Mouse (Mus musculus): Measurements from ENCODE around the gene 4933427D14Rik. TPM values are rescaled to one million over a fixed set of nuclear protein-coding genes. Genes with fewer than 3 reads are reported as not detected.

The 4933427D14Rik gene
- total and polyA plus RNA-seq, 2 experiments from 2014 or later, result 4.4 to 5.5 TPM

DNA sequence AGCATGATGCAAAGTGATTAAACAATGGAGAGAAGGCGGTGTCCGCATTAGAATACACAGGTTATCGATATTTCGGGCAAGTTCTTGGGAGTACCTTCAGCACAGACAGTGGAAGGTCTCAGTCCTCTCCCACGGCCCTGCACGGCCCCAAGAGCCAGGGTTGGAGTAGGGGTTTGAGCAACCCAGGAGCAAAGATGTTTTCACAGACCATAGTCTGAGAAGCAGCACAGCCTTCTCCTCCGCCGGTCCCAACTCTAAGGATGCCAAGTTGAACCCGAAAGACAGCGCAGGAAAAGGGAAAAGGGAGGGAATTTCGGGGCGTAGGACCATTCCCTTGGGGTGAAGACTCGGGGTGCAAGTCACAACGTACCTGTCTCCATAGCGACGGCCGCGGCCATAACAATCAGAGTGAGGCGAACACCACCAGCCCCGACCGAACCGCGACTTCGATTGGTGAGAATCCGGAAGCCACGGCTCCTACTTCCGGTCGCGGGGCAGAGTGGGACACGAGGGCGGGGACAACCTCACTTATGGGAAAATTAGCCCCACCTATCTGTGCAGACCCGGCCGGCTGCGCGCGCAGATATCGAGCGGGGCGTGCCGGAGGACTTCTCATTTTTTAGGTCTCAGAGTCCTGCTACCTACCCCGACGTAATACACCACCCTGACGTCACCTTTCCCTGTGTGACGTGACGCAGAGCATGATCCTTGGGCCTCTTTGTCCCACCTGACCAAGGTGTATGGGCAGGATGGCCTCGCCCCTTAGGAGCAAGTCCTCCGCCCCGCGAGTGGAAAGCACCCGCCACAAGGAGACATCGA, 7.5 kb upstream of the 4933427D14Rik start:
- WGBS, result under 1% methylated on average over 50 of the region's 51 CpGs
- Histone ChIP-seq H3K27me3 (ENCODE audit: control insufficient read depth, insufficient read depth, low read length) (no peaks in the 10 kb centered on the region), H3K36me3 (replicated peaks; ENCODE audit: control insufficient read depth, insufficient read depth, low read length) (peaks cover 21% of the 10 kb centered on the region), H3K9ac (replicated peaks; ENCODE audit: low read depth, low read length) (peak overlapping the region; percentile 79), H3K27ac (ENCODE audit: low read depth) (peak overlapping the region; percentile 78), H3K4me3 (ENCODE audit: low read depth, low read length) (peak overlapping the region; percentile 83), H3K4me1 (ENCODE audit: control insufficient read depth, insufficient read depth) (no peaks in the 10 kb centered on the region), H3K9me3 (replicated peaks; ENCODE audit: control insufficient read depth, low read length) (no peaks in the 10 kb centered on the region), H3K4me2 (ENCODE audit: low read depth, low read length) (peak overlapping the region; percentile 96)
- peak; percentile 94 for DNase-seq (ENCODE audit: low spot score)
- TF ChIP-seq EP300 (IDR thresholded peaks at IDR 0.05; ENCODE audit: low read depth) (no peak; the same call in 1 of the 2 replicates), CTCF (IDR thresholded peaks at IDR 0.05; ENCODE audit: low read depth) (no peak)
- ATAC-seq (ENCODE audit: insufficient read depth, low read depth), result peak; percentile 97

DNA sequence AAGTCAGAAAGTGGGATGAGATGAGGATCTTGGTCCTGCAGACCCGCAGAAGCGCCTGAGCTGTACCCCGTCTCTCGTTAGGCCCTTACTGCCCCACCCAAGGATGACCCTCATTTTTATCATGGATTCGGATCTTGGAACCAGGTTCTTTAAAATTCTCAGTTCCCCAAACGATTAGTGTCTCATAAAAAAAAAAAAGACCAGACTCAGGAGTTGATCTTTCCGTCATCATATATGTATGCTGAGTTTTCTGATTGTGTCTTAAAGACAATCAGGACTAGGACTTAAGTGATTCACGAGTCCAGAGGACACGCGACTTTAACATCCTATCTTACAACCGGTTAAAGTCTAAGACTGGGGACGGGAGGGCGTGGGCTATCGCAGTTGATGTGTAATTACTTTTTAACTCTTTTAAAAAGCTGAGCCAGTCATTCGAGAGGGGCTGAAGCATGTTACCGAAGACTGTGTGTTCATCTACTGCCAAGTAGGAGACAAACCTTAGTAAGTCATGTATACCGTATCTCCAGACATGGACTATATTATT, 647 bp upstream of the 4933427D14Rik start:
- Histone ChIP-seq H3K4me2 (ENCODE audit: low read depth, low read length) (peak overlapping the region; percentile 91), H3K27me3 (ENCODE audit: control insufficient read depth, insufficient read depth, low read length) (no peaks in the 10 kb centered on the region), H3K4me1 (ENCODE audit: control insufficient read depth, insufficient read depth) (peaks cover 13% of the 10 kb centered on the region), H3K36me3 (replicated peaks; ENCODE audit: control insufficient read depth, insufficient read depth, low read length) (peaks cover 25% of the 10 kb centered on the region), H3K9ac (replicated peaks; ENCODE audit: low read depth, low read length) (peak overlapping the region; percentile 76), H3K27ac (ENCODE audit: low read depth) (peak overlapping the region; percentile 40), H3K4me3 (ENCODE audit: low read depth, low read length) (peak overlapping the region; percentile 81), H3K9me3 (replicated peaks; ENCODE audit: control insufficient read depth, low read length) (no peaks in the 10 kb centered on the region)
- no peak for TF ChIP-seq CTCF (IDR thresholded peaks at IDR 0.05; ENCODE audit: low read depth)
- TF ChIP-seq EP300 (IDR thresholded peaks at IDR 0.05; ENCODE audit: low read depth), result no peak
- ATAC-seq (ENCODE audit: insufficient read depth, low read depth), result no peak
- WGBS, result 10% methylated on average over 17 of the region's 17 CpGs
- no peak for DNase-seq (ENCODE audit: low spot score)

DNA sequence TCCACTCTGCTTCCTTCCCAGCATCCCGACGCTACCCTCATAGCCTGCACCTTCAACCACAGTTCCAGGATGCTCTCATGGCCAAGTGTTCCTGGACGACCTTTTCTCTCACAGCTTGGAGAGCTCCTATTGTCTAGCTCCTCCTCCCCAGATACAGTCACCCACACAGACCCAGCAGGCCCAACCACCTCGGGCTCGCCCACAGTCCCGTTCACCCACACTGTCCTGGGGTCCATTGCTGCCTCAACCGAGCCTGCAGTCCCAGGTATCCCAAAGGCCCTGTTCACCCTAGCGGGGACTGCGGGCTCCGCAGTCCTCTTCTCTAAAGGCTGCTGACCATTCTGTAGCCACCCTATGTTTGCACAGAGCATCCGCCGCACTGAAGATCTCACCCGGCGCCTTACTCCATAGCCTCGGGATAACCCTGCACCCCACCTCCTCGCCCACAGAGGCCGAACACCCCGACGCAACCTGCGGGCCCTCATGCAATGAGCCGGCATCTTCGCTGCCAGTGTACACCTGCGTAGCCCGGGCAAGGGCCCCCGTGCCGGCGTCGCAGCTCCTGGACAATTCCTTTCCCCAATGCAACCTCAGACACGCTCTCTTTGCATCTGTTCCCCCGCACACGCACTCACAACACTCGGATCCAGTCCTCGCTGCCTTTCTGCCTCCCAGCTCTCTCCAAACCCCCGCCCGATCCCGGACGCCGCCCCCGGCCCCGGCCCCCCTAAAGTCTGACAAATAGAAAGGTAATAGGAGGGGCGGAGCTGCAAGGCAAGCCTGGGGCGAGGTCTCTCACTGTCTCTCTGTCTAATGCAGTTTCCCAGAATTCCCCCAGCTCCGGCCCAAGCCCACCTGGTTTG, 687 bp downstream of the 4933427D14Rik start, which contains the start of gene Gm43951:
Gene Gm43951 (minus strand): TSS at position 500 of the 863 bp plus-strand sequence.
- Histone ChIP-seq H3K4me1 (ENCODE audit: control insufficient read depth, insufficient read depth) (peaks cover 13% of the 10 kb centered on the region), H3K9ac (replicated peaks; ENCODE audit: low read depth, low read length) (peak within 1 kb of the TSS; percentile 76), H3K4me3 (ENCODE audit: low read depth, low read length) (peak within 1 kb of the TSS; percentile 81), H3K27ac (ENCODE audit: low read depth) (peak within 1 kb of the TSS; percentile 40), H3K27me3 (ENCODE audit: control insufficient read depth, insufficient read depth, low read length) (no peaks in the 10 kb centered on the region), H3K36me3 (replicated peaks; ENCODE audit: control insufficient read depth, insufficient read depth, low read length) (peaks cover 27% of the 10 kb centered on the region), H3K9me3 (replicated peaks; ENCODE audit: control insufficient read depth, low read length) (no peaks in the 10 kb centered on the region), H3K4me2 (ENCODE audit: low read depth, low read length) (peak within 1 kb of the TSS; percentile 91)
- WGBS, result under 1% methylated on average over 43 of the region's 43 CpGs
- DNase-seq (ENCODE audit: low spot score) (no peak), ATAC-seq (ENCODE audit: insufficient read depth, low read depth) (peak; percentile 50; the same call in 1 of the 2 replicates)
- no peak for TF ChIP-seq CTCF (IDR thresholded peaks at IDR 0.05; ENCODE audit: low read depth)
- TF ChIP-seq EP300 (IDR thresholded peaks at IDR 0.05; ENCODE audit: low read depth), result no peak

DNA sequence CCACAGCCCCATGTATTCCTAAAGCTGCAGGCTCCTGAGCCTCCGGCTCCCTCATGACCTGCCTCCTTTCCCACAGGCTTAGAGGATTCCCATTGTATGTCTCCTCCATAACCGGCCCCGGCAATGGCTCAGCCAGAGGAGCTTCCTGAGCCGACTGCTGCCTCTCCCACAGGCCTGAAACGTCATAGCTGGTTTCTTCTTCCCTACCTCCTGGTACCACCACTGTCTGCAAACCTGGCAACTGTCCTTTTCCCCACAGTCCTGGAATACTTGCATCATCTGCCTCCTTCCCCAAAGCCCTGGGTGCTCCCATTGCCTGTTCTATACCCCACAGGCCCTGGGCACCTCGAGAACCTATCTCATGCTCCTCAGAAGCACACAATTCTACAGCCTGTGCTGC, 2.0 kb downstream of the 4933427D14Rik start:
- no peak overlapping the region for H3K4me3 ChIP-seq (ENCODE audit: low read depth, low read length)
- H3K9me3 ChIP-seq (replicated peaks; ENCODE audit: control insufficient read depth, low read length), result no peaks in the 10 kb centered on the region
- H3K9ac ChIP-seq (replicated peaks; ENCODE audit: low read depth, low read length), result no peak overlapping the region
- no peaks in the 10 kb centered on the region for H3K27me3 ChIP-seq (ENCODE audit: control insufficient read depth, insufficient read depth, low read length)
- WGBS, result 76% methylated on average over 6 of the region's 6 CpGs
- no peak overlapping the region for H3K4me2 ChIP-seq (ENCODE audit: low read depth, low read length)
- TF ChIP-seq EP300 (IDR thresholded peaks at IDR 0.05; ENCODE audit: low read depth), result no peak
- TF ChIP-seq CTCF (IDR thresholded peaks at IDR 0.05; ENCODE audit: low read depth), result no peak
- peaks cover 13% of the 10 kb centered on the region for H3K4me1 ChIP-seq (ENCODE audit: control insufficient read depth, insufficient read depth)
- peaks cover 21% of the 10 kb centered on the region for H3K36me3 ChIP-seq (replicated peaks; ENCODE audit: control insufficient read depth, insufficient read depth, low read length)
- ATAC-seq (ENCODE audit: insufficient read depth, low read depth), result no peak
- no peak for DNase-seq (ENCODE audit: low spot score)
- H3K27ac ChIP-seq (ENCODE audit: low read depth), result no peak overlapping the region

DNA sequence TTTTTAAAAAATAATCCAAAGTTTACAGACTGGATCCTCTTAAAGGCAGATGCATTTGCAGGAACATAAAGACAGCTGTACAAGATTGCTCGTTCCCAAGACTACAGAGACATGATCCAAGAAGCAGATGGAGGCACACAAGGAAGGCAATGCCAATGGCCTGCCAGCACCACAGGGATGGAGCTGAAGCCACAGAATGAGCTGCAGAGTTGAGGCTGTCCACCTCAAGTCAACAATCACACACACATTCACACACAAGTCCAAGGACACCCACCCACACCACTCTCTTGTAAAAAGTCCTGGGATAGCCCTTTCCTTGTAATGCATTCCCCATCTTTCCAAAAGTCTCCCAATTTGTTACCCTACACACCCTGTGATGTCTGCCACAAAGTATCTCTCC, 3.8 kb downstream of the 4933427D14Rik start:
- no peaks in the 10 kb centered on the region for H3K27me3 ChIP-seq (ENCODE audit: control insufficient read depth, insufficient read depth, low read length)
- TF ChIP-seq EP300 (IDR thresholded peaks at IDR 0.05; ENCODE audit: low read depth), result no peak
- no peak for TF ChIP-seq CTCF (IDR thresholded peaks at IDR 0.05; ENCODE audit: low read depth)
- DNase-seq (ENCODE audit: low spot score), result no peak
- 79% methylated on average over 1 of the region's 1 CpGs for WGBS
- H3K4me1 ChIP-seq (ENCODE audit: control insufficient read depth, insufficient read depth), result peaks cover 13% of the 10 kb centered on the region
- peaks cover 17% of the 10 kb centered on the region for H3K36me3 ChIP-seq (replicated peaks; ENCODE audit: control insufficient read depth, insufficient read depth, low read length)
- no peak overlapping the region for H3K9ac ChIP-seq (replicated peaks; ENCODE audit: low read depth, low read length)
- no peak overlapping the region for H3K4me2 ChIP-seq (ENCODE audit: low read depth, low read length)
- no peak overlapping the region for H3K4me3 ChIP-seq (ENCODE audit: low read depth, low read length)
- no peak overlapping the region for H3K27ac ChIP-seq (ENCODE audit: low read depth)
- no peaks in the 10 kb centered on the region for H3K9me3 ChIP-seq (replicated peaks; ENCODE audit: control insufficient read depth, low read length)
- ATAC-seq (ENCODE audit: insufficient read depth, low read depth), result no peak

Data from heart, postnatal 0 days (tissue).